Mouse (Mus musculus) left cerebral cortex, adult 6 months (tissue): ENCODE data around the gene Lrwd1. TPM values are rescaled to one million over a fixed set of nuclear protein-coding genes. Genes with fewer than 3 reads are reported as not detected.

Experiments used
- long read RNA-seq, 2 experiments: library from polyadenylated mRNA; unstranded; transcript quantifications; one replicate each; pipeline ENCODE4 v2.0.0; 2019 to 2020
- polyA plus RNA-seq: library from polyadenylated mRNA; unstranded; fragments of <200 nt; fragmentation: Nextera tagmentation; gene quantifications from 2 replicates; pipeline ENCODE4 v1.2.3, GENCODE M21; 2021

Lrwd1 gene
- 5.1 and 5.8 TPM in 2 replicates for polyA plus RNA-seq
- long read RNA-seq, experiment 1, transcript Lrwd1-201 (15 exons, 2,473 nt) = major isoform, 73 of 88 reads
- long read RNA-seq, experiment 1, partial matches to known transcripts = 4 of 88 reads
- long read RNA-seq, experiment 1, other reads (novel, unspliced or antisense) = 11 of 88 reads
- long read RNA-seq, experiment 2, transcript Lrwd1-201 (15 exons, 2,473 nt) = major isoform, 7 of 10 reads
- long read RNA-seq, experiment 2, partial matches to known transcripts = 2 of 10 reads
- long read RNA-seq, experiment 2, other reads (novel, unspliced or antisense) = 0 of 10 reads

DNA sequence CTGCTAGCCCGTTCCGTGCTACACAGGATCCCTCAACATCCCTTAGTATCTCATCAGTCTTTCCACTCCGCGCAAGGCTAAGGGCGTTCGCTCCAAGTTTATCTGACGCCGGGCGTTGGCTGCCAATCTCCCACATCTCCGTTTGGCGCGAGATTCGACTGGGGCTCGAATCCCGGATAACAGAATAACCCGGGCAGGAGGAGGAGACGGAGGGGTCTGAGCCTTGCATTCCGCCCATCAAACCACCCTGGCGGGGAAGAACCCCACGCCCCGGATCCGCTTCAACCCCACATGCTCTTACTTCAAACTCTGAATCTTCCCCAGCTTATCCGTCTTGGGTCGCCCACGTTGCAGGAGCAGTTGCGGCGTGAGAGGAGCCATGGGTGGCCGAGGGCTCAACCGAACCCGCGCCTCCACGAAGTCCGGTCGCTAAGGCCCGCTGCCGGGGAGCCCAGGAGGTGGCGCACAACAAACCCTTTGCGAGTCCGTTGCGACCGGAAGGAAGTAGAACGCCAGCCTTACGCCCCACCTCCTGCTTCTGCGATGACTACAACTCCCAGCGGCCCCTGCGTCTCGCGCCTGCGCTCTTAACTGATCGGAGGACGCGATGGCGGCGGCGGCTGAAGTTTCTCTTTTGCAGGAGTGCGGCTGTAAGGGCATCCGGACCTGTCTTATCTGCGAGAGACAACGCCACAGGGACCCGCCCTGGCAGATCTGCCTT lies at the start of gene Lrwd1, which contains the start of gene Alkbh4:
Lrwd1 (minus strand) TSS at position 504 of the 721 bp plus-strand sequence.
Alkbh4 (plus strand) TSS at position 576 of the 721 bp plus-strand sequence.

DNA sequence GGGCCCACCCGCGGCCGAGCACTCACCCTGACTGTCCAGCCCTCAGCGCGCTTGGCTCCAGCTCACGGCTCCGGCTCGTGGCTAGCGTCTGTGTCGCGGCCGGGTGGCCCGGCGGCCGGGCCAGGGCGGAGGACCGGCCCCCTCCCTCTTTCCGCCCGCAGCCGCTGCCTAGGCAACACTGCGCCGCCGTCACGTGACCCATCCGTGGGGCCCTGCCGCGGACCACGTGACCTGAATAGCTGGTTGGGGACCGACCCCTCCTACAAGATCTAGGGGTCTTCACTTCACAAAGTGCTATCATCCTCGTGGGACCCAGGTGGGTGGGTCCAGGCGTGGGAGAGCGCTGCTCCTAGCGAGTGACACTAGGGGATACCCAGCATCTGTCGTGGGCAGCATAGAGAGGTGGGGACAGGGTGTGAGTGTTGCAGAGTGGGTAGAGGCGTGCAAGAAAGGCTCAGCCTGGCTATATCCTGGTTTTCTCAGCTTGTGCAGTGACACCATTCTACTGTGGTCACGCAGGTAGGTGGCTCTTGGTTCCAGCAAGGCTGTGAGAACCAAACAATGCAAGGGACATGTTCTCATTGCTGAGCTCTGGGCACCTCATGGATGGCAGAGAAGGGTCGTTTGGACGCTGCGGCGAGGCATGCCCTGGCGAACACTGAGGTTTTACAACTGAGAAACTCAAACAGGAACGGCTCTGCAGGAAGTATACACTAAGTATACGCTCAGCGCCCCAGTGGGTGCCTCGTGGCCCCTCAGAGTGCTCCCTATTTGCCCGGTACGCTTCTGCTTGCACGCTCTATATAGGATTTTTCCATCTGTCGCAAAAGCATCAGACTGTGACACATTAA lies 34.9 kb upstream of the Lrwd1 start, which contains the start of gene Orai2:
Orai2 (minus strand) TSS at position 202 of the 851 bp plus-strand sequence.

DNA sequence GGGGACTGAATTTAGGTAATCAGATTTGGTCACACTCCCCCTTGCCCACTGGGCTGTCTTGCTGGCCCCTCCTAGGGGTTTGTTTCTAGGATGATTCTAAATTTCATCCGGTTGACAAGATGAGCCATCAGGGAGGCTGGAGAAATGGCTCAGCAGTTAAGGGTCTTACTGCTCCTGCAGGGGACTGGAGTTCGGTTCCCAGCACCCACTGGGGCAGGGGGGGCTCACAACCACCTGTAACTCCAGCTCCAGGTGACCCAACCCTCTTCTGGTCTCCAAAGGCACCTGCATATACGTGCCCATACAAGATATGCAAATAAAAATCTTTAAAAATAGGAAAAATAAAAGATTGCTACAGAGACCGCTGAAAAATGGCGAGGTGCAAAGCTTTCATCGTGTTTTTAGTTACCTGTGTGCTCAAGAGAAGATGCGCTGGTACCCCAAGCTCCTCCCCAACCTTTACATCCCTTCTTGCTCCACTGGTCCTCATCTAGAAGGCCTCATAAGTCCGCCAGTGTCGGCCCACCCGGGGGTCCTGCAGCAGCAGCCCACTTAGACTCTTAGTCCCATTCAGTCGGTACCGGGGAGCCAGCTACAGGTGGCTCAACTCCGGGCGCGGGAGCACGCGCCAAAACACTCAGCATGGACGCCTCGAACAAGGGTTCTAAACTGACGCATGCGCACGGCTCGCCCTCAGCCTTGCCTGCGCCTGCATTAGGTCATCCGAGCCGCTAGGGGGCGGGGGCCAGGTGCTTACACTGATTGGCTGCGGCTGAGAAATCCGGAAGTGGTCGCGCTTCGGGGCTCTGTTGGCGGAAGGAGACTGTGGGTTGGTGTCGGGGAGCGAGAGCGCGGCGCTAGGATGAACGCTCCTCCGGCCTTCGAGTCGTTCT lies 19.7 kb downstream of the Lrwd1 start, which contains the start of gene Polr2j:
Polr2j (plus strand) TSS at position 741 of the 893 bp plus-strand sequence.

DNA sequence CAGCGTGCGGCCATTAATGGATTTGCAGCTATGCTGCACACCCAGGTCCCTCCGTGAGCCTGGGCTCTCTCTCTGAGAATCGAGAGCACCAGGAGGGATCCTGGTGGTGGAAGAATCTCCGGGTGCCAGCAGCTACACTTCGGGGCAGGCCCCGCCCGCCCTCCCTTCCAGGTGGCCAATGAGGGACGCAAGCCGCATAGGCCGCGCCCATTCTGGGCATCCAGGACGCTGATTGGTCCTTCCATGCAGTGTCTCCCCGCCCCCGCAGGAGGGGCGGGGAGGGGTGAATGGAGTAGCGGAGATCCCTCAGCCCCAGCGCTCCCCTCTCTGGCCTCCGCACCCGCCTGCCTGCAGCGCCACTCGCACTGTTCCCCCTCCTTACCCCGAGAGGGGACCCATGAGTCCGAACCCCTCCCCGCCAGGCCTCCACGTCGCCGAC lies 52.2 kb downstream of the Lrwd1 start, which contains the start of gene Rasa4:
Rasa4 (plus strand) TSS at position 248 of the 439 bp plus-strand sequence.

Other genes starting within 250 kb of the Lrwd1 start
- gene Hspb1, start 248.2 kb downstream of the Lrwd1 start, polyA plus RNA-seq = 21.3 and 32.6 TPM in 2 replicates
- gene Ywhag, start 201.5 kb downstream of the Lrwd1 start, polyA plus RNA-seq = 469 and 556 TPM in 2 replicates
- gene Ssc4d, start 161.5 kb downstream of the Lrwd1 start, polyA plus RNA-seq = 0.65 and 1.0 TPM in 2 replicates
- not detected in 2 replicates for gene Zp3, start 156.0 kb downstream of the Lrwd1 start, polyA plus RNA-seq
- 6.4 and 6.8 TPM in 2 replicates for gene Dtx2, start 141.3 kb downstream of the Lrwd1 start, polyA plus RNA-seq
- gene Upk3b, start 97.6 kb downstream of the Lrwd1 start, polyA plus RNA-seq = not detected in 2 replicates
- 0.94 and 1.1 TPM in 2 replicates for gene Upk3bl, start 81.6 kb downstream of the Lrwd1 start, polyA plus RNA-seq
- gene Rasa4, start 52.2 kb downstream of the Lrwd1 start, polyA plus RNA-seq = 2.3 TPM in 2 replicates
- 178 and 182 TPM in 2 replicates for gene Polr2j, start 19.4 kb downstream of the Lrwd1 start, polyA plus RNA-seq
- gene Alkbh4, start 72 bp upstream of the Lrwd1 start, polyA plus RNA-seq = 7.5 and 7.7 TPM in 2 replicates
- gene Orai2, start 34.6 kb upstream of the Lrwd1 start, polyA plus RNA-seq = 34.4 and 36.2 TPM in 2 replicates
- 51.5 and 52.0 TPM in 2 replicates for gene Prkrip1, start 62.9 kb upstream of the Lrwd1 start, polyA plus RNA-seq
- gene Sh2b2, start 110.5 kb upstream of the Lrwd1 start, polyA plus RNA-seq = 0.81 and 2.9 TPM in 2 replicates